Mouse (Mus musculus) liver, embryonic 14.5 days (tissue): ENCODE data around the gene Entpd2. TPM values are rescaled to one million over a fixed set of nuclear protein-coding genes. Genes with fewer than 3 reads are reported as not detected.

ENCODE experiments used
- ATAC-seq: fragments of 200-750 bp; cut with Nextera tagmentation; 2 replicates; pipeline ENCODE4 v1.8.0; 2017; ENCODE audit warnings: moderate number of reproducible peaks, mild to moderate bottlenecking, moderate library complexity; ENCODE audit not compliant: insufficient read depth
- DNase-seq, 3 experiments: peaks; one replicate each; pipeline ENCODE4 v3.0.0-alpha.2; 2012 to 2013; ENCODE audit warnings: low read depth in 3 of 3, low spot score in 3 of 3
- H3K27ac ChIP-seq: fragments of 300-500 bp; sonication (generic); 2 replicates; pipeline ENCODE4 v1.5.1; 2014; ENCODE audit warnings: moderate library complexity, mild to moderate bottlenecking, control low read depth, inconsistent platforms
- H3K27me3 ChIP-seq: fragments of 300-500 bp; sonication (generic); 2 replicates; pipeline ENCODE4 v1.6.1; 2014; ENCODE audit warnings: mild to moderate bottlenecking, low read length, moderate library complexity; ENCODE audit not compliant: control insufficient read depth, insufficient read depth
- H3K36me3 ChIP-seq: fragments of 300-500 bp; sonication (generic); replicated peaks from 2 replicates; pipeline ENCODE4 v1.6.1; 2014; ENCODE audit warnings: low read depth; ENCODE audit not compliant: control insufficient read depth, insufficient read depth
- H3K4me1 ChIP-seq, 2 experiments: fragments of 200-500 bp in 1 of 2; fragments of 300-500 bp in 1 of 2; sonication (generic) in 1 of 2; replicated peaks; 2 replicates each; pipeline ENCODE4 v1.6.1; 2012 to 2014; ENCODE audit warnings: antibody characterized with exemption in 1 of 2, inconsistent platforms in 1 of 2, low read length in 1 of 2; ENCODE audit not compliant: control insufficient read depth in 2 of 2, insufficient read depth in 2 of 2
- H3K4me2 ChIP-seq: fragments of 300-500 bp; sonication (generic); 2 replicates; pipeline ENCODE4 v1.6.1; 2014; ENCODE audit warnings: low read depth, mild to moderate bottlenecking, control low read depth, moderate library complexity
- H3K4me3 ChIP-seq, 2 experiments: fragments of 200-500 bp in 1 of 2; fragments of 300-500 bp in 1 of 2; sonication (generic) in 1 of 2; 2 replicates each; pipeline ENCODE4 v1.5.1; 2012 to 2014; ENCODE audit warnings: low read depth in 2 of 2, low read length in 2 of 2, mild to moderate bottlenecking in 2 of 2, control low read depth in 1 of 2, inconsistent platforms in 1 of 2, moderate library complexity in 1 of 2; ENCODE audit not compliant: insufficient read depth in 1 of 2
- H3K9ac ChIP-seq: fragments of 300-500 bp; sonication (generic); replicated peaks from 2 replicates; pipeline ENCODE4 v1.6.1; 2014; ENCODE audit warnings: mild to moderate bottlenecking, control low read depth, moderate library complexity
- H3K9me3 ChIP-seq: fragments of 300-500 bp; sonication (generic); 2 replicates; pipeline ENCODE4 v1.6.1; 2016; ENCODE audit warnings: low read length, mixed read lengths; ENCODE audit not compliant: control insufficient read depth
- CTCF ChIP-seq: IDR thresholded peaks from 2 replicates; pipeline ENCODE4 v1.5.1; 2016; ENCODE audit warnings: antibody characterized with exemption, low read depth, control low read depth
- EP300 ChIP-seq: IDR thresholded peaks from 2 replicates; pipeline ENCODE4 v1.6.1; 2016; ENCODE audit warnings: antibody characterized with exemption, low read depth
- WGBS: fragments of 180-500 bp; shearing (Covaris S2); extraction: QIAGEN DNeasy Blood & Tissue Kit; methylation state at CpG from one replicate; pipeline ENCODE4 v1.1.7; 2014; ENCODE audit not compliant: insufficient replicate concordance; 5-methylcytosine and 5-hydroxymethylcytosine counted together
- polyA plus RNA-seq, 2 experiments: library from polyadenylated mRNA; depleted of rRNA in 1 of 2; stranded (reverse) in 1 of 2; unstranded in 1 of 2; fragments of >200 nt; fragmentation: Nextera tagmentation in 1 of 2; extraction: Ambion mirVana in 1 of 2; gene quantifications; 2 replicates each; pipeline versions ENCODE4 v1.2.1 to v1.2.3; 2012 to 2014

The Entpd2 gene
- polyA plus RNA-seq, 2 experiments = 0.30 TPM; not detected in 1

- H3K27me3 ChIP-seq = peaks cover 43% of the 10 kb centered on the region
- no peak overlapping the region for H3K27ac ChIP-seq
- TF ChIP-seq EP300 = no peak
- no peak for TF ChIP-seq CTCF
- no peak for DNase-seq
- 31% methylated on average over 3 of the region's 3 CpGs for WGBS
- H3K4me1 ChIP-seq = no peaks in the 10 kb centered on the region; a peak in 1 of 4 replicates
- no peaks in the 10 kb centered on the region for H3K9me3 ChIP-seq
- H3K4me3 ChIP-seq = no peak overlapping the region
- no peaks in the 10 kb centered on the region for H3K36me3 ChIP-seq
- H3K4me2 ChIP-seq = no peak overlapping the region
- no peak overlapping the region for H3K9ac ChIP-seq
- no peak for ATAC-seq
Measured at GRCm38 (mm10) chr2:25394281-25395221, 1.1 kb upstream of the Entpd2 start.

DNA sequence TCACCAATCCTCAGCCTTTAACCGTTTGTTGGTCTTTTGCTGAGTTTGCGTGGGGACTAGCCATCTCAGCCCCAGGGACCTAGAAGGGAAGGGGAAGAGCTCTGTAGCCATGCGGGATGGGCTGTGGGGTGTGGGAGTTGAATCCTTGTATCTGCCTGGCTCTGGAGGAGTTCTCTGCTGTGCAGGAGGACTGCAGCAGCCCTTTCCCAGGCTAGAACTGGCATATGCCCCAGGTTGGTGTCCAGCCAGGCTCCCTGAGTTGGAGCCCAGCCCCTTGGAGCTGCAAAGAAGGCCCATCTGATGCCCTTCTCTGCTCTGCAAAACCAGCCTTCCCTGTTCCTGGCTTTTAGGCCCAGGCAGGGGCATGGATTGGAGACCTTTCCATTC lies 916 bp downstream of the Entpd2 start:
- 20% methylated on average over 3 of the region's 3 CpGs for WGBS
- H3K4me3 ChIP-seq = no peak overlapping the region
- H3K4me1 ChIP-seq = no peaks in the 10 kb centered on the region; a peak in 1 of 4 replicates
- ATAC-seq = no peak
- H3K9me3 ChIP-seq = no peaks in the 10 kb centered on the region
- peaks cover 60% of the 10 kb centered on the region for H3K27me3 ChIP-seq
- H3K9ac ChIP-seq = no peak overlapping the region
- H3K27ac ChIP-seq = no peak overlapping the region
- no peak for DNase-seq
- TF ChIP-seq CTCF = no peak
- TF ChIP-seq EP300 = no peak
- no peaks in the 10 kb centered on the region for H3K36me3 ChIP-seq
- no peak overlapping the region for H3K4me2 ChIP-seq

DNA sequence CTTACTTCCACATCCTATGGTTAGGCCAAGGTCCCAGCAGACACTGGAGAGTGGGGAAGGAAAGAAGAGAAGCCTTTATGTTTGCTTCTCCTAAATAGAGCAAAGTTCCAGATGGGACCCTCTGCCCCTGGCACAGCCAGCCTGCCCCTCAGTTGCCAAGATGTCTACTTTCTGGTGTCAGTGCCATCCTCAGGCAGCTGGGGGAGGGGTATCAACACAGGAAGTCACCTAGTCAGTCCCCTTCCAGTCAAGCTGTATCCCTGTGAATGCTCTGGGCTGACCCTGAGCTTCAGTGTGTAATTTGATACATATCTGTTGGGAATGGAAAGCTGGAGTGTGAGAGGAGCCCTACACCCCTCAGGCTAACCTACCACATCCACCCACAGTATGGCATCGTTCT lies 1.3 kb downstream of the Entpd2 start:
- Histone ChIP-seq H3K4me3 (no peak overlapping the region), H3K4me2 (no peak overlapping the region)
- 29% methylated on average over 1 of the region's 1 CpGs for WGBS

GRCm38 (mm10) chr2:25398065-25398464 lies 2.4 kb downstream of the Entpd2 start:
- no peaks in the 10 kb centered on the region; a peak in 1 of 4 replicates for H3K4me1 ChIP-seq
- H3K4me3 ChIP-seq = no peak overlapping the region
- ATAC-seq (no peak), DNase-seq (no peak)
- no peak overlapping the region for H3K9ac ChIP-seq
- no peak overlapping the region for H3K4me2 ChIP-seq
- WGBS = 66% methylated on average over 7 of the region's 7 CpGs
- no peaks in the 10 kb centered on the region for H3K9me3 ChIP-seq
- TF ChIP-seq EP300 = no peak
- TF ChIP-seq CTCF = no peak
- H3K36me3 ChIP-seq = no peaks in the 10 kb centered on the region
- peaks cover 73% of the 10 kb centered on the region for H3K27me3 ChIP-seq
- no peak overlapping the region for H3K27ac ChIP-seq

More for the DNA sequence above, 1.3 kb downstream of the Entpd2 start:
- H3K9ac ChIP-seq = no peak overlapping the region
- H3K4me1 ChIP-seq = no peaks in the 10 kb centered on the region; a peak in 1 of 4 replicates
- DNase-seq = no peak
- peaks cover 63% of the 10 kb centered on the region for H3K27me3 ChIP-seq
- no peaks in the 10 kb centered on the region for H3K9me3 ChIP-seq
- ATAC-seq = no peak
- H3K27ac ChIP-seq = no peak overlapping the region
- TF ChIP-seq CTCF = no peak
- TF ChIP-seq EP300 = no peak
- no peaks in the 10 kb centered on the region for H3K36me3 ChIP-seq

GRCm38 (mm10) chr2:25399051-25399450 lies 3.4 kb downstream of the Entpd2 start, which contains the start of gene Npdc1:
Gene Npdc1 (plus strand): TSS chr2:25399351.
- TF ChIP-seq EP300 (no peak), CTCF (no peak)
- WGBS = 36% methylated on average over 8 of the region's 8 CpGs
- H3K4me1 ChIP-seq = no peaks in the 10 kb centered on the region; a peak in 1 of 4 replicates
- H3K9me3 ChIP-seq = no peaks in the 10 kb centered on the region
- H3K36me3 ChIP-seq = no peaks in the 10 kb centered on the region
- DNase-seq (no peak), ATAC-seq (no peak)
- H3K4me2 ChIP-seq = no peak within 1 kb of the TSS
- peaks cover 82% of the 10 kb centered on the region for H3K27me3 ChIP-seq
- no peak within 1 kb of the TSS for H3K4me3 ChIP-seq
- H3K9ac ChIP-seq = no peak within 1 kb of the TSS
- no peak within 1 kb of the TSS for H3K27ac ChIP-seq
